Mouse (Mus musculus): ENCODE data around the gene 4930432K21Rik.

The 4930432K21Rik gene

GRCm38 (mm10) chr8:84190191-84190867 is 42.5 kb downstream of the 4930432K21Rik start:
- in situ Hi-C loops (cut with MboI, MseI): no loop called here

GRCm38 (mm10) chr8:84192023-84192422 is 44.2 kb downstream of the 4930432K21Rik start:
- in situ Hi-C loops (cut with MboI, MseI): no loop called here

- in situ Hi-C loops (cut with MboI, MseI): no loop called here
These were observed 44.7 kb downstream of the 4930432K21Rik start for GRCm38 (mm10) chr8:84192555-84192954.

GRCm38 (mm10) chr8:84193161-84193560 is 45.3 kb downstream of the 4930432K21Rik start:
- in situ Hi-C loops (cut with MboI, MseI): no loop called here

GRCm38 (mm10) chr8:84193566-84193965 is 45.7 kb downstream of the 4930432K21Rik start:
- in situ Hi-C loops (cut with MboI, MseI): no loop called here

- in situ Hi-C loops (cut with MboI, MseI): no loop called here
These were observed 46.5 kb downstream of the 4930432K21Rik start for GRCm38 (mm10) chr8:84194224-84194743.

- in situ Hi-C loops (cut with MboI, MseI): no loop called here
These were observed 49.5 kb downstream of the 4930432K21Rik start for GRCm38 (mm10) chr8:84197141-84197921.

GRCm38 (mm10) chr8:84197922-84198774 is 50.3 kb downstream of the 4930432K21Rik start:
- in situ Hi-C loops (cut with MboI, MseI): no loop called here

GRCm38 (mm10) chr8:84198871-84199270 is 51.0 kb downstream of the 4930432K21Rik start:
- in situ Hi-C loops (cut with MboI, MseI): no loop called here

GRCm38 (mm10) chr8:84199348-84200125 is 51.7 kb downstream of the 4930432K21Rik start:
- in situ Hi-C loops (cut with MboI, MseI): loop anchor here in 1 of 2 experiments (5.0 kb wide), 1 partner anchor 443 kb away; no protein-coding TSS in a partner anchor

GRCm38 (mm10) chr8:84200126-84200555 is 52.3 kb downstream of the 4930432K21Rik start:
- in situ Hi-C loops (cut with MboI, MseI): loop anchor here in 1 of 2 experiments (5.0 kb wide), 1 partner anchor 442 kb away; no protein-coding TSS in a partner anchor

GRCm38 (mm10) chr8:84200652-84201544 is 53.1 kb downstream of the 4930432K21Rik start:
- in situ Hi-C loops (cut with MboI, MseI): loop anchor here in 1 of 2 experiments (5.0 kb wide), 1 partner anchor 441 kb away; no protein-coding TSS in a partner anchor

GRCm38 (mm10) chr8:84201545-84202245 is 53.9 kb downstream of the 4930432K21Rik start:
- in situ Hi-C loops (cut with MboI, MseI): loop anchor here in 1 of 2 experiments (5.0 kb wide), 1 partner anchor 441 kb away; no protein-coding TSS in a partner anchor

GRCm38 (mm10) chr8:84202466-84202865 is 54.6 kb downstream of the 4930432K21Rik start:
- in situ Hi-C loops (cut with MboI, MseI): loop anchor here in 1 of 2 experiments (5.0 kb wide), 1 partner anchor 440 kb away; no protein-coding TSS in a partner anchor

GRCm38 (mm10) chr8:84202938-84203917 is 55.4 kb downstream of the 4930432K21Rik start:
- in situ Hi-C loops (cut with MboI, MseI): loop anchor here in 1 of 2 experiments (5.0 kb wide), 1 partner anchor 439 kb away; no protein-coding TSS in a partner anchor

GRCm38 (mm10) chr8:84203975-84204772 is 56.3 kb downstream of the 4930432K21Rik start:
- in situ Hi-C loops (cut with MboI, MseI): loop anchor here in 1 of 2 experiments (5.0 kb wide), 1 partner anchor 438 kb away; no protein-coding TSS in a partner anchor

Measured in T-helper 17 cell (primary cell).